18 mouse cellular contexts compared by ENCODE assay signal in the genomic region with DNA sequence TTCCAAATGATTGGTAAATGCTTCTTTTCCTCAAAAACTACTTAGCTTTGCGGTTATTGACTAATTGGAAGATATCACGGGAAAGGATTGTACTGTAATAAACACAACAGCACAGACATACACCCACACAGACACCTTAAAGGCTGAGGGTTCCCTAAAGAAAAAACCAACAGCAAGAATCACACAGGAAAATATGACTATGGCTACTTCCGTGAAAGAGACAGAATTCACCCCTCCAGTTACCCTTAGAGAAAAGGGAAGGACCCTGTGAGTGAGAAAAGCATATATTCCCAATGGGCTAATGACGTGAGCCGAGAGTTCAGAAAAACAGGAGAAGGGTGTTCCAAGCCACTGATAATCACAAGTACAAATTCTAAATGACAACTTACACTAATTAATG.
"Had no signal": no experiment of that assay in that cellular context is flagged by ENCODE, and none has a peak within 500 bp of the region (broad histone marks: within the 10 kb centered on the region; RNA-seq: fewer than 3 reads in every experiment).

No protein-coding gene starts in this region.

- H3K4me3 ChIP-seq: heart, embryonic 15.5 days; hindbrain, embryonic 13.5 days; hindbrain, embryonic 15.5 days; kidney, embryonic 15.5 days; limb, embryonic 13.5 days; limb, embryonic 15.5 days; liver, embryonic 12.5 days had no signal

- H3K27me3 ChIP-seq: heart, embryonic 15.5 days; hindbrain, embryonic 13.5 days; hindbrain, embryonic 15.5 days; kidney, embryonic 15.5 days; limb, embryonic 13.5 days; limb, embryonic 15.5 days; liver, embryonic 12.5 days had no signal

- ATAC-seq: hindbrain, postnatal 0 days; liver, embryonic 12.5 days had no signal

- H3K27ac ChIP-seq: hindbrain, embryonic 13.5 days; hindbrain, embryonic 15.5 days; hindbrain, postnatal 0 days; kidney, embryonic 15.5 days; kidney, postnatal 0 days; limb, embryonic 13.5 days; limb, embryonic 15.5 days; liver, embryonic 12.5 days; liver, embryonic 14.5 days had no signal

- H3K36me3 ChIP-seq: heart, embryonic 15.5 days; hindbrain, embryonic 13.5 days; hindbrain, embryonic 15.5 days; kidney, embryonic 15.5 days; limb, embryonic 13.5 days; limb, embryonic 15.5 days; liver, embryonic 12.5 days had no signal

- DNase-seq: gastrocnemius, postnatal 36 days; kidney, adult 11 months; kidney, adult 2 months; kidney, adult 9 months; kidney, postnatal 36 days; layer of hippocampus, adult 9-11 months; layer of hippocampus, postnatal 36 days; left cerebral cortex, postnatal 4 days had no signal

- H3K9me3 ChIP-seq: heart, embryonic 15.5 days; hindbrain, embryonic 13.5 days; hindbrain, embryonic 15.5 days; kidney, embryonic 15.5 days; limb, embryonic 13.5 days; limb, embryonic 15.5 days; liver, embryonic 12.5 days had no signal

- H3K9ac ChIP-seq: heart, embryonic 15.5 days; hindbrain, embryonic 13.5 days; hindbrain, embryonic 15.5 days; kidney, embryonic 15.5 days; limb, embryonic 13.5 days; limb, embryonic 15.5 days; liver, embryonic 12.5 days; liver, embryonic 14.5 days had no signal

- H3K4me2 ChIP-seq: hindbrain, embryonic 13.5 days; hindbrain, embryonic 15.5 days; kidney, embryonic 15.5 days; limb, embryonic 13.5 days; limb, embryonic 15.5 days; liver, embryonic 12.5 days had no signal

- H3K4me1 ChIP-seq: hindbrain, embryonic 15.5 days; limb, embryonic 15.5 days; liver, embryonic 12.5 days had no signal
